Mouse (Mus musculus) frontal cortex, postnatal 36 days (tissue): Measurements from ENCODE around the gene Gm3642.
"Not testable (repeated sequence)": the region's sequence is repeated elsewhere in the genome, so short reads cannot be mapped to it uniquely, and the experiment has no call there.

Experiments
- DNase-seq, 2 experiments: peaks; one replicate each; pipeline ENCODE4 v3.0.0; 2022; ENCODE audit warnings: low spot score in 2 of 2

Gene Gm3642

GRCm38 (mm10) chr14:6840211-6840610, at the start of gene Gm3642:
Gene Gm3642, minus strand, starts transcription at chr14:6840311.
- not testable (repeated sequence) for DNase-seq

GRCm38 (mm10) chr14:6889521-6890012, 49.5 kb upstream of the Gm3642 start, which contains the start of gene Gm3667:
Gene Gm3667, minus strand, starts transcription at chr14:6889962.
- peak; percentile 1 for DNase-seq

DNA sequence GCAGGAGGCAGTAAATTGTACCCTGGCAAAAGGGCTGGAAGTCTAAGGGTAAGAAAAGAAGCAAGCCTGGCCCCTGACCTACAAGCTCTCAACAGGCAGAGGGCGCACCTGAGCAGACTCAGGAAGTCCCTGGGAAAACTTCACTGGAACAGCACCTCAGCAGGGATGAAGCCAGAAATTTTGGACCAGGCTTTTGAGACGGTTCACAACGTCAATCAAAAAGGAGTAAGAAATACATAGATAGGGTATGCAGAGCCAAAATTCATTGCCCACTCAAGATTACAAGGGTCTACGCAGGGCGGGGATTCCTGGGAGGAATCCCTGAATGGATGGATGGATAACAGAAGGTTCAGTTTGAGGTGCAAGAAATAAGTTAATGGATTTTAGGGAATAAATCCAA, 48.7 kb upstream of the Gm3642 start:
- peak; percentile 45 to 73 for DNase-seq

DNA sequence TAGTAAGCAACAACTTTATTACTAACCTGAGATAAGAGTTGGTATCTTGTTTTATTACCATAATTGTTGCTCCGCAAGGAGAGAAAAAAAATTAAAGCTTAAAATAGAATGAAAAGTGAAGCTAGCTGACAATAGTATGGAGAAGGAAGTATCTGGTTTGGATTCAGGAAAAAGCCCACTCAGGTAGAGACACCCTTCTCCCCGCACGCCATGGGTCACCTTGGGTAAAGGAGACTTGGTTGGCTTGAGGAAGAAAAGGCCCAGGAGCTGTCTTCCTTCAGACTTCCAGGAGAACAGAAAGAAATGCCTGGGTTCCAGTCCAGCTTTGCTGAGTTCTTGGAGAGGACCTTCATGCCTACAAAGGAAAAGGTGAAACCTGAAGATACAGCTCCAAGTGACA, 16.8 kb downstream of the Gm3642 start:
- DNase-seq, result not testable (repeated sequence)
